Mouse (Mus musculus) small intestine, adult 10 weeks (tissue): ENCODE measurements around the gene Acot12. TPM values are rescaled to one million over a fixed set of nuclear protein-coding genes. Genes with fewer than 3 reads are reported as not detected.

ENCODE experiments used
- polyA plus RNA-seq: library from polyadenylated mRNA; stranded (reverse); fragments of 350-450 nt; fragmentation: Illumina TruSeq; extraction: RNeasy Lipid Tissue Mini Kit (QIAGEN cat#74804); gene quantifications from one replicate; pipeline ENCODE4 v1.2.3, GENCODE M21; 2014; ENCODE audit warnings: low replicate concordance

Gene Acot12
- polyA plus RNA-seq = 105 TPM

DNA sequence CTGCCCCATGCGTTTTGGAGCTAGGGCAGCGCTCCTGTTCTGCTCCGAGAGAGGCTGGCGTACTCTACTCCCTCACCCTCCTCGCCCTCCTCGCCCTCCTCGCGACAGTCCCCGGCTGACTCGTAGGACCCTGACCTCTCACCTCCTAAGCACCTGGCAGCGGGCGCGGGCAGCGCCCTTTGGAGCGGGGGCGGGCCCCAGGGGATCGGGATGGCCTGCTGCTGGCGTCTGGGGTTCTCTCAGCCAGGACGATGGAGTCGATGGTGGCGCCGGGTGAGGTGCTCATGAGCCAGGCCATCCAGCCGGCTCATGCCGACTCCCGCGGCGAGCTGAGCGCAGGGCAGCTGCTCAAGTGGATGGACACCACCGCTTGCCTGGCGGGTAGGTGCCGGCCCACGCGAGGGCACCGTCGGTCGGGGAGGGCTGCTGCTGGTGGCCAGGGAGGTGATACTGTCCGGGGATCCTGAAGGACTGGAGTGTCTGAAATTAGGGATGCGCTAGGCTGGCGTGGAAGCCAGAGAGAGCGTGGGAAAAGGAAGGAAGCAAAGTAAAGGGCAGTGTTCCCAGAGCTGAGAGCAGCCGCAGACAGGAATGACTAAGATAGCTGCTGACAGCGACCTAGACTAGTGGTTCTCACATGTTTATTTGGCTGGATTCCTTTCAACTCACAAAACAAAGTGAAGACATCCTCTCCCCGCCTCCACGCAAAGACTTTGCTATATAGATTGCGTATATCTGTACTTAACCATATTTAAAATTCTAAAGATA lies at the start of gene Acot12:
Gene Acot12, plus strand, starts transcription at position 233 of the 768 bp plus-strand sequence.

GRCm38 (mm10) chr13:91807155-91807839 lies 66.0 kb downstream of the Acot12 start, which contains the start of gene Zcchc9:
Zcchc9 (minus strand) TSS chr13:91807705.

Other genes starting within 250 kb of the Acot12 start
- gene Zcchc9, start 66.2 kb downstream of the Acot12 start, polyA plus RNA-seq = 53.2 TPM
- gene Ckmt2, start 135.4 kb downstream of the Acot12 start, polyA plus RNA-seq = not detected